Mouse (Mus musculus): ENCODE measurements around the gene Trim44.

Gene Trim44

GRCm38 (mm10) chr2:102406324-102407304, 1.0 kb downstream of the Trim44 start:
- peak in 1 of 2 experiments; percentile 38 for DNase-seq (ENCODE audit: low spot score in 2 of 2)

- no peak for DNase-seq (ENCODE audit: low spot score in 2 of 2)
Observed at GRCm38 (mm10) chr2:102403982-102404381, 3.6 kb downstream of the Trim44 start.

GRCm38 (mm10) chr2:102403306-102403705, 4.3 kb downstream of the Trim44 start:
- no peak for DNase-seq (ENCODE audit: low spot score in 2 of 2)

GRCm38 (mm10) chr2:102401352-102401692, 6.3 kb downstream of the Trim44 start:
- no peak for DNase-seq (ENCODE audit: low spot score in 2 of 2)

GRCm38 (mm10) chr2:102400605-102401351, 6.8 kb downstream of the Trim44 start:
- peak; percentile 66 to 79 for DNase-seq (ENCODE audit: low spot score in 2 of 2)

- no peak for DNase-seq (ENCODE audit: low spot score in 2 of 2)
Observed at GRCm38 (mm10) chr2:102399864-102400604, 7.6 kb downstream of the Trim44 start.

GRCm38 (mm10) chr2:102396493-102396892, 11.1 kb downstream of the Trim44 start:
- DNase-seq (ENCODE audit: low spot score in 2 of 2), result no peak

GRCm38 (mm10) chr2:102393457-102393856, 14.2 kb downstream of the Trim44 start:
- DNase-seq (ENCODE audit: low spot score in 2 of 2), result no peak

- DNase-seq (ENCODE audit: low spot score in 2 of 2), result no peak
Observed at GRCm38 (mm10) chr2:102385328-102385902, 22.2 kb downstream of the Trim44 start.

- DNase-seq (ENCODE audit: low spot score in 2 of 2), result no peak
Observed at GRCm38 (mm10) chr2:102384496-102384895, 23.1 kb downstream of the Trim44 start.

GRCm38 (mm10) chr2:102384057-102384456, 23.6 kb downstream of the Trim44 start:
- DNase-seq (ENCODE audit: low spot score in 2 of 2), result no peak

- DNase-seq (ENCODE audit: low spot score in 2 of 2), result no peak
Observed at GRCm38 (mm10) chr2:102383069-102383834, 24.4 kb downstream of the Trim44 start.

GRCm38 (mm10) chr2:102382519-102382918, 25.1 kb downstream of the Trim44 start:
- no peak for DNase-seq (ENCODE audit: low spot score in 2 of 2)

- DNase-seq (ENCODE audit: low spot score in 2 of 2), result no peak
Observed at GRCm38 (mm10) chr2:102380581-102380980, 27.0 kb downstream of the Trim44 start.

- DNase-seq (ENCODE audit: low spot score in 2 of 2), result no peak
Observed at GRCm38 (mm10) chr2:102378928-102379327, 28.7 kb downstream of the Trim44 start.

- no peak for DNase-seq (ENCODE audit: low spot score in 2 of 2)
Observed at GRCm38 (mm10) chr2:102378381-102378780, 29.2 kb downstream of the Trim44 start.

GRCm38 (mm10) chr2:102377370-102377769, 30.3 kb downstream of the Trim44 start:
- DNase-seq (ENCODE audit: low spot score in 2 of 2), result no peak

- no peak for DNase-seq (ENCODE audit: low spot score in 2 of 2)
Observed at GRCm38 (mm10) chr2:102373406-102374105, 34.1 kb downstream of the Trim44 start.

GRCm38 (mm10) chr2:102372690-102373089, 34.9 kb downstream of the Trim44 start:
- DNase-seq (ENCODE audit: low spot score in 2 of 2), result no peak

- DNase-seq (ENCODE audit: low spot score in 2 of 2), result no peak
Observed at GRCm38 (mm10) chr2:102371332-102371731, 36.3 kb downstream of the Trim44 start.
